Mouse (Mus musculus) bone marrow macrophage, adult 2 months (primary cell): ENCODE measurements around the gene Vps37b. TPM values are rescaled to one million over a fixed set of nuclear protein-coding genes. Genes with fewer than 3 reads are reported as not detected.

ENCODE experiments used
- H3K27ac ChIP-seq: 2 replicates; pipeline ENCODE4 v1.5.1; 2012; ENCODE audit warnings: low read depth, low read length; ENCODE audit not compliant: insufficient read depth
- H3K4me1 ChIP-seq: 2 replicates; pipeline ENCODE4 v1.6.1; 2012; ENCODE audit warnings: low read length; ENCODE audit not compliant: control insufficient read depth, insufficient read depth
- H3K4me3 ChIP-seq: 2 replicates; pipeline ENCODE4 v1.5.1; 2012; ENCODE audit warnings: mild to moderate bottlenecking, low read length, moderate library complexity; ENCODE audit not compliant: insufficient read depth
- CTCF ChIP-seq: IDR thresholded peaks from 2 replicates; pipeline ENCODE4 v1.5.1; 2012; ENCODE audit warnings: low read depth, mild to moderate bottlenecking, low read length, moderate library complexity
- POLR2A ChIP-seq: IDR thresholded peaks from 2 replicates; pipeline ENCODE4 v1.6.1; 2012; ENCODE audit warnings: mild to moderate bottlenecking, low read depth, low read length, borderline replicate concordance
- polyA plus RNA-seq: library from polyadenylated mRNA; stranded (reverse); fragments of >200 nt; gene quantifications from 2 replicates; pipeline ENCODE4 v1.2.4, GENCODE M21; 2012; ENCODE audit not compliant: missing spikeins, insufficient read depth, insufficient read length

Gene Vps37b
- polyA plus RNA-seq, 1 experiment = 16.8 TPM

DNA sequence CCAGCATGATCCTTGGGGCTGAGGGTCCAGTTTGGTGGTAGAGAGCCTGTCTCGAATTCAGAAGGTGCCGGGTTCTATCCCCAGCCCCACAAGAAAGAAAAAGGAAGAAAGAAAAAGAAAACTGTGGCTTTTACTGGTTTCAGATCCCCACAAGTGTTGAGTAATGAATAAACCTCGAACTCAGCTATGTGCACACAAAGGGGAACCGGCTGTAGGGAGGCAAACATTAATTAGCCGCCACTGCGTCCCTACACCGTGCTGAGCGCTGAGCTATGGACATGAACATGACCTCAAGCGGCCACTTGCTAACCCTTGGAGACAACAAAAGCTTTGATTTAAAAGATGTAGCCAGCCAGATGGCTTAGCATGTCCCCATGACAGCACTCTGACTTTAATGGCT is 6.9 kb downstream of the Vps37b start:
- Histone ChIP-seq H3K27ac (peak overlapping the region; percentile 82), H3K4me1 (peaks cover 74% of the 10 kb centered on the region), H3K4me3 (no peak overlapping the region)
- TF ChIP-seq POLR2A = no peak
- TF ChIP-seq CTCF = no peak

DNA sequence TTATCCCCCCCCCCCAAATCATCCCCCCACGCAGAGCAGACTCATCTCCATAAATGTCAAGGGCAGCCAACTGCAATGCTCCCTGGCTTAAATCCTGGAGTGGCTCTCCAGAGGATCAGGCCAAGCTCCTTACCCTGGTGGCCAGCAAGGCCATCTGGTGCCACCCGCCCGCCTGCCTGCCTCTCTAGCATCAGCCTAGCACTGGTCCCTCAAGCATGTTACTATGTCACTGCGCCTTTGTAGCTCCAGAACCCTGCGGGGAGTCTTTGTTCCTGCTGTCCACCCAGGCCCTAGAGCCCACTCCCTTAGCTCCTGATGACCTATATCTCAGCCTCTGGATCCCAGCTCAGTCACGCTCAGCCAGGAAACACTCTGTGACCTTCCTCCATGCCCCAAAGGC is 7.4 kb downstream of the Vps37b start:
- TF ChIP-seq CTCF = no peak
- Histone ChIP-seq H3K4me3 (no peak overlapping the region), H3K27ac (peak overlapping the region; percentile 82), H3K4me1 (peaks cover 78% of the 10 kb centered on the region)

DNA sequence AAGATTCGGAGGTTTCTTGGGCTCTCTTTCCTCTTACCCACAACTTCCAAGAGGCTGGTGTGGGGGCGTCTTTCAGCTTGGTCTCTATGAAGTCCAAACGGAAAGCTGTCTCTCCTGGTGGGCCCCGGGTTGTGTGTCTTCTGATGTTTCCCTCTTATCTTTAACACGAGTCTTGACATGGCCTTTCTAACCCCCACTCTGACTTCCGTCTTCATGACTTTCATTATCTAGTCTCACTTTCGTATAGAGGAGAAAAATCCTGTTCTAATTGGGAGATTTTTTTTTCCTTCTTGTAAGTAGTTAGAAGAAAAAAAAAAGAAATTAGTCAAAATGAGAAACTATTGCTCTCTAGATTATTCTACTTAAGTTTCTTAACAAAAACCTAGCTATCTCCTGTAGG is 9.7 kb downstream of the Vps37b start:
- Histone ChIP-seq H3K4me3 (no peak overlapping the region), H3K27ac (peak overlapping the region; percentile 31), H3K4me1 (peaks cover 87% of the 10 kb centered on the region)
- TF ChIP-seq POLR2A (no peak), CTCF (no peak)

DNA sequence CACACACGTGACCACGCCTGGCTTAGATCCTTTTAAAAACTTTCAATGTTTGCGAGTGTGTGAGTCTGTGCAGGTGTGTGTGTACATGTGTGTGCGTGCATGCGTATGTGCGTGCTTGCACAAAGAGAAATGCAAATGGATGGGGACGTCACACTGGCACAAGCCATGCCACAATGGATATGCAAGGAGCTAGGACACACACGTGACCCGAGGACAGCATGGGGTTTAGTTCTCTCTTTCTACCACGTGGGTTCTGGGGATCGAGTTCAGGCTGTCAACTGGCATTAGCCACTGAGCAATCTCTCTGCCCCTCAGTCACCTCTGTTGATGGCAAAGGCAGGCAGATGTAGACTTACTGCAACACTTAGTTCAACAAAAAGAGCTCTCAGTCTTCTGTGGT is 10.4 kb downstream of the Vps37b start:
- TF ChIP-seq CTCF (no peak), POLR2A (no peak)
- Histone ChIP-seq H3K4me1 (peaks cover 87% of the 10 kb centered on the region), H3K27ac (peak overlapping the region; percentile 64), H3K4me3 (no peak overlapping the region)

DNA sequence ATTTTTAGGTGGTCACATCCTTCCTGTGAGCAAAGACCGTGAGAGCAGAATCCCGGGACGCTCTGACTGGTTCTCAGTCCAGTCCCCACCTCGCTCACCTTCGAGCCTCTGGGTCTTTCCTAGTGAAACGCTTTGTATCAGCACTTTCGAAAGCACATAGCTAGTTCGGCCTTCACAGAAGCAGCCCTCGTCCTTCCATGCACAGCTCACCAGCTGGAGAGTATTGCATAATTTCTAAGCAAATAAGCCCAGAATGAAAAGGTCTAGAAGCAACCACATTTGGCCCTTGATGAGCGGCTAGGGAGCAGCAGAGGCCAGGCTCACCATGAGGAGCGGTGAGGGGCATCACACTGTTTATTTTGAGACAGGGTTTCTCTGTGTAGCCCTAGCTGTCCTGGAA is 10.9 kb downstream of the Vps37b start:
- Histone ChIP-seq H3K27ac (peak overlapping the region; percentile 64), H3K4me3 (no peak overlapping the region), H3K4me1 (peaks cover 87% of the 10 kb centered on the region)
- TF ChIP-seq CTCF (no peak), POLR2A (no peak)

DNA sequence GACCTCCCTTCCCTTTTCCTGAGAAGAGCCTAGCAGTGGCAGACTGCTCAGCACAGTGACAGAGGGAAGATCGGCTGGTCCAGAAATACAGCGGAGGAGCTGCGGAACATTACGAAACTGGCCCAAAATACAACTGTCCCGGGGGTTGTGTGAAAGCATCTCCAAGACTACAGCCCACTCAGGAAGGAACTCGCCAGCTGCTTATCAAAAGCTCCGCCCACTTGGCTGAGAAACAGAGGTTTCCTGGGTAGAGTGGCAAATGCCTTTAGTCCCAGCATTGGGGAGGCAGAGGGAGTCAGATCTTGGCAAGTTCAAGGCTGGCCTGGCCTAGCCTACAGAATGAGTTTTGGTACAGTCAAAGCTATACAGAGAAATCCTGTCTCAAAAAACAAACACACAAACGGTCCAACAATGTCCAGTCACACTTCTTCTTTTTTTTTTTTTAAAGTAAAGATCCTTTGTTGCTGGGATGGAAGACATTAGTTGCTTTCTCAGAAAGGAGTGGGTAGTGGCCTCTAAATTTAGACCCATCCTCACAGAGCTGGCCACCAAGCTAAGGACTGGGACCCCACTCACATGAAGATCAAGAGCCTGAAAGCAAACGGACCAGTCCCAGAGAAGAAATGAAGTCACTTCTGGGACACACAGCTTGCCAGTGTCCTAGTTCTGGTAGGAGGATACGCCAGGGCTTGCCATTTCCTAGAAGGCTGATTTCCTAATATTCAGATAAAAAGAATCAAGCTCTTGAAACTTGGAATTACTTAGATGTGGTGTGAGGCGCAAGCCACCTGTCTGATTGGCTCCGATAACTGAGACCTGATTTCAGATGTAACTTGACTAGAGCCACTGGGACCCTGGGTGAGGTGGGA is 12.5 kb downstream of the Vps37b start:
- Histone ChIP-seq H3K27ac (peak overlapping the region; percentile 77), H3K4me3 (no peak overlapping the region), H3K4me1 (peaks cover 84% of the 10 kb centered on the region)
- no peak for TF ChIP-seq CTCF
- no peak for TF ChIP-seq POLR2A

DNA sequence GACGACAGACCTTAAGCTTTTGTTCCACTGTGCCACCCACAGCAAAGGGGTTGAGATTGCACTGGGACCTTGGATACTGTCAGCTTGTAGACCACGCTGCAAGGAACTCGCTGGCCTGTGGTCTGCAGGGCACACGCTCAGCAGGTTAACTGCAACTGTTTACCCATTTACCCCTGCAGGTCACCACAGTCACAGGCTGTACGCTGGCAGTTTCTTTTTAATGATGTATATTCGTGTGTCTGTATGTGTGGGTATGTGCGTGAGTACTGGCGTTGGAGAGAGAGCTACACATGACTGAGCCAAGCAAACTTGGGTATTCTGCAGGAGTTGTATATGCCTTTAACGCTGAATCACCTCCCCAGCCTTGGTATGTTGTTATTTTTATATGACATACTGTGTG is 13.4 kb downstream of the Vps37b start:
- H3K4me1 ChIP-seq = peaks cover 85% of the 10 kb centered on the region
- no peak overlapping the region for H3K27ac ChIP-seq
- H3K4me3 ChIP-seq = no peak overlapping the region
- TF ChIP-seq CTCF (no peak), POLR2A (no peak)

DNA sequence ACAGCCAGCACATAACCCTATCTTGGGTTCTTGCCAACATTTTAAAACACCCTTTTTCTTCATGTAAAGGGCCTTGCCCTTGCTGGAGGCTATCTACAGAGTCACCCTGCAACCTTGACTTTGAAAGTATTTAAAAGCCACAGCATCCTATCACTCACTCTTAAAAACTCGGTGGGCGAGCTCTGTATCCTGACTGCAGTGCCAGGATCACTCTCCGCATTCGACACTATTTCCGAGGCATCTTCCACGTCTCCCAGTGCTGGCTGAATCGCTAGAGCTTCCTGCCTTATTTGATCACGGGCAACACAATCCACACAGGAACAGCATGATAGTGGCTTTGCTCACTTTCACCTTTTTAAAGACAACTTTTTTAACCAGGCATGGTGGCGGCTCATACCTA is 14.1 kb downstream of the Vps37b start:
- Histone ChIP-seq H3K4me3 (no peak overlapping the region), H3K27ac (no peak overlapping the region), H3K4me1 (peaks cover 86% of the 10 kb centered on the region)
- no peak for TF ChIP-seq POLR2A

DNA sequence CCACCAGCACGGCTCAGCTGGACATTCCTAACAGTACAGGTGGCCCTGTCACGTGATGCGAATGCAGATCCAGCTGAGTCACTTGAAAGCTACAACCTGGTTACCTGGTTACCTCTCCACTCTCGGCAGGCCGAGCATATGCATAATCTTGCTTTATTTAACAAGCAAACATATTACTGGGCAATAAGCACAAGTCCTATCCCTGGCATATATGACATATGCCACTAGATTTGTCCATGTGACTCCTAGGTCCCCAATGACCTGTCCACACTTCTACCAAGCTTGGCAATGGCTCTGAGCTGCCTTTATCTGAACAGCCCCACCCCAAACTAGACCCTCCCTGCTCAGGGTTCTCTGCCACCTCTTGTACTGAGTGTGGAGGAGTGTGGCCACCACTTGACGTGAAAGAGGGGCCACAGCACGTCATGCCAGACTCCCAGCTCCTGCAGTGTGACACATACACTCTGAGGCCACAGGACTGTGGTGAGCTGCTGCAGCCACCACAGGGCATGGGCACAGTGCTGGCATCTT is 15.7 kb downstream of the Vps37b start:
- H3K4me3 ChIP-seq = no peak overlapping the region
- no peak for TF ChIP-seq CTCF
- no peak for TF ChIP-seq POLR2A
- H3K27ac ChIP-seq = no peak overlapping the region
- peaks cover 88% of the 10 kb centered on the region for H3K4me1 ChIP-seq

DNA sequence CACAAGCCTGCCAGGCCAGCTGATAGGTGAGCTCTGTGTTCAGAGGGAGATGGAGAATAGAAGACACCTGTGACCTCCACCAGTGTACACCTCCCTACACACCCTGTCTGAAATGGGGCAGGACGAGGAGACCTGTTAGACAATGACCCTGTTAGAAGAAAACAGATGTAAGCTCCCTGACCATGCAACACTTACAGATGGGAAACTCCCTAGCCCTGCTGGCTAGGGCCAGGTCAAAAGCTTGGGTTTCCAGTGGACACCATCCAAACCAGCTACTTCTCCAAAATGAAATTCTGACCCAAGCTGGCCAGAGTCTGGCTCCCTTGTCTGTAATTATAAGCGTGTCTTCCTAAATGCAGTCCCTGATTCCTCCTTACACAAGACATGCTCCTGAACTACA is 16.3 kb downstream of the Vps37b start:
- Histone ChIP-seq H3K27ac (no peak overlapping the region), H3K4me3 (no peak overlapping the region), H3K4me1 (peaks cover 87% of the 10 kb centered on the region)
- no peak for TF ChIP-seq CTCF
- no peak for TF ChIP-seq POLR2A
